7 mouse cellular contexts compared by ENCODE assay signal in the genomic region with DNA sequence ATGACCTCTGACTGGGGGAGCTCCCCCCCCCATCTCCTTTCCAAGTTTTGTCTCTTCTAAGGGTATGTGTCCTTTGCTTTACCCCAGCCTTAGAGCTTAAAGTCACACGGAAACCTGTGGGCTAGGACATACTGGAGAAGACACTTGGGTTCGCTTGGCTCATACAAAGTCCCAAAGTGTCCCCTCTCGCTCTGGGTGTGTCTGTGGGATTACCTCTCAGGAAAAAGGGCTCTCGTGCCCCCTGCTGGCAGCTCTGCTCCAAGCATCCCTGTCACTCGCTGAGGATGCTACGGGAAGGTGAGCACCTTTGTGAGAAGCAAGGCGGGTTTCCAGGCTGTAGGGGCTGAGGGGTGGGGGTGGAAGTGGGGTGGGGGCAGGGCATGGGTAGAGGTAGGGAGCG. TPM values are rescaled to one million over a fixed set of nuclear protein-coding genes. Genes with fewer than 3 reads are reported as not detected.
DNase-seq lines count a peak whose midpoint lies in the region; ATAC-seq and TF ChIP-seq lines count a peak whose summit lies in the region.

No protein-coding gene starts in this region.

- 6% methylated on average over 8 of the region's 8 CpGs for WGBS in lung, embryonic 16.5 days

- H3K4me2 ChIP-seq in lung, embryonic 16.5 days (ENCODE audit: low read depth, low read length), result no peak overlapping the region

- no peaks in the 10 kb centered on the region for H3K36me3 ChIP-seq in E14TG2a.4 (ENCODE audit: insufficient read depth, low read length)
- H3K36me3 ChIP-seq in lung, embryonic 16.5 days (ENCODE audit: control insufficient read depth, insufficient read depth, low read length), result no peaks in the 10 kb centered on the region

- peaks cover 24% of the 10 kb centered on the region for H3K27me3 ChIP-seq in E14TG2a.4 (ENCODE audit: insufficient read depth, low read length)
- H3K27me3 ChIP-seq in lung, embryonic 16.5 days (ENCODE audit: control insufficient read depth, insufficient read depth, low read depth, low read length), result no peaks in the 10 kb centered on the region

- no peak overlapping the region for H3K4me3 ChIP-seq in E14TG2a.4 (replicated peaks; ENCODE audit: low read length)
- H3K4me3 ChIP-seq in lung, embryonic 16.5 days (ENCODE audit: low read length), result no peak overlapping the region

- peaks cover 24% of the 10 kb centered on the region for H3K4me1 ChIP-seq in E14TG2a.4 (replicated peaks; ENCODE audit: low read depth, low read length)
- peaks cover 10% of the 10 kb centered on the region; the same call in 1 of the 2 replicates for H3K4me1 ChIP-seq in lung, embryonic 16.5 days (replicated peaks; ENCODE audit: control insufficient read depth, insufficient read depth, low read length)

- peak; percentile 71 for DNase-seq in WW6 (ENCODE audit: low read depth, low spot score)
- peak; percentile 86 for DNase-seq in embryo, embryonic 10 days (ENCODE audit: low spot score)
- DNase-seq in gastrocnemius, postnatal 4 days (ENCODE audit: low spot score in 2 of 2), result peak; percentile 61 to 73
- peak; percentile 86 for DNase-seq in kidney, postnatal 10 days
- DNase-seq in right cerebral cortex, postnatal 14 days, result peak; percentile 80

- no peak overlapping the region for H3K27ac ChIP-seq in lung, embryonic 16.5 days (ENCODE audit: low read length)

- TF ChIP-seq CTCF in E14TG2a.4 (conservative IDR thresholded peaks at IDR 0.05; ENCODE audit: low read length), result peak; percentile 57

- H3K9me3 ChIP-seq in E14TG2a.4 (ENCODE audit: low read length), result no peaks in the 10 kb centered on the region
- no peaks in the 10 kb centered on the region for H3K9me3 ChIP-seq in lung, embryonic 16.5 days (ENCODE audit: control insufficient read depth, low read length)

- ATAC-seq in lung, embryonic 16.5 days (ENCODE audit: low read depth), result peak; percentile 62

- no peak overlapping the region for H3K9ac ChIP-seq in lung, embryonic 16.5 days (ENCODE audit: low read length)

RNA-seq across cellular contexts. Expression of a gene that starts 38.3 kb away (rescaled TPM):
- total RNA-seq in gastrocnemius, postnatal 4 days (2021), result 10 to 100 TPM; 11.7 to 12.2 TPM
- polyA plus RNA-seq in lung, embryonic 16.5 days (2015; fragmentation: Nextera tagmentation; extraction: Ambion mirVana), result 14.1 and 15.7 TPM in 2 replicates

RNA-seq across cellular contexts. Expression of a gene that starts 57.9 kb away (rescaled TPM):
- 1 to 10 TPM; 7.7 to 7.8 TPM for total RNA-seq in gastrocnemius, postnatal 4 days (2021)
- 3.7 and 4.5 TPM in 2 replicates for polyA plus RNA-seq in lung, embryonic 16.5 days (2015; fragmentation: Nextera tagmentation; extraction: Ambion mirVana)
